In the genomic region with DNA sequence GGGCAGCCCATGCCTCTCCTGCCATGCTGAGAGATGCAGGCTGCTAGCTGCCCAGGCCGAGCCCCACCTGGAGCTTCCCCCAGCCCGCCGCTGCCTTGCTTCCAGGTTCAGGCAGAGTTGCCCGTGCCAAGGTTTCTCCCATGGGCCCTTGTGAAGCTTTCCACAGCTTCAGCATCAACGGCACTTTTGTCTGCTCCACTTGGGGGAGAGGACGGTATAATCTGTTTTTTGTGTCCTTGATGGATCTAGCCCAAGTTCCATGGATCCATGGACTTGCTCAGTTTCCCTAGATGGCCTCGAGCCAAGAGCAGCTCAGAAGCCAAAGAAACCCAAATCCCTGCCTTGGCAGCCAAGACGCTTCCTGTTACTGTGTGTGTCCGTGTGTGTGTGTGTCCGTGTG, we compare ENCODE assay signal across 14 mouse cellular contexts. TPM values are rescaled to one million over a fixed set of nuclear protein-coding genes. Genes with fewer than 3 reads are reported as not detected.
A peak's percentile ranks its signal among the peaks of the same experiment; 100 is the strongest.
DNase-seq lines count a peak whose midpoint lies in the region; ATAC-seq and TF ChIP-seq lines count a peak whose summit lies in the region.
"Had no signal": no experiment of that assay in that cellular context is flagged by ENCODE, and none has a peak within 500 bp of the region (broad histone marks: within the 10 kb centered on the region; RNA-seq: fewer than 3 reads in every experiment).

No protein-coding gene starts in this region.

- intact Hi-C loops in left cerebral cortex, postnatal 10 days (cut with DNase I): loop anchor here (5.0 to 10.0 kb wide), 2 partner anchors 34 to 342 kb away; partner anchors contain the start of gene Helz

- WGBS in forebrain, postnatal 0 days: 43% methylated on average over 10 of the region's 10 CpGs
- WGBS in forebrain, embryonic 15.5 days: 43% methylated on average over 10 of the region's 10 CpGs

- no peak for TF ChIP-seq CTCF in forebrain, postnatal 0 days (IDR thresholded peaks at IDR 0.05; ENCODE audit: low read depth)

- no peak overlapping the region for H3K4me3 ChIP-seq in forebrain, postnatal 0 days (ENCODE audit: low read depth, low read length)
- H3K4me3 ChIP-seq in forebrain, embryonic 15.5 days: no peak overlapping the region
- H3K4me3 ChIP-seq: layer of hippocampus, adult 2 months; myocyte had no signal

- no peaks in the 10 kb centered on the region for H3K4me1 ChIP-seq in forebrain, postnatal 0 days (ENCODE audit: insufficient read depth)
- H3K4me1 ChIP-seq in forebrain, embryonic 15.5 days: peaks cover 14% of the 10 kb centered on the region

- peak; percentile 32; the same call in 1 of the 2 replicates for ATAC-seq in forebrain, postnatal 0 days
- ATAC-seq in forebrain, embryonic 15.5 days (replicated peaks): no peak
- ATAC-seq in monocyte, adult 5-6 weeks (replicated peaks; ENCODE audit: insufficient number of reproducible peaks, low FRiP score, low TSS enrichment, poor library complexity, severe bottlenecking): no peak
- ATAC-seq: activated CD4-positive, CD25-positive, alpha-beta regulatory T cell, adult 4 months had no signal

- H3K27me3 ChIP-seq in forebrain, postnatal 0 days (ENCODE audit: insufficient read depth, low read length): no peaks in the 10 kb centered on the region
- H3K27me3 ChIP-seq in forebrain, embryonic 15.5 days: no peaks in the 10 kb centered on the region

- H3K4me2 ChIP-seq in forebrain, postnatal 0 days (ENCODE audit: low read depth): no peak overlapping the region
- no peak overlapping the region for H3K4me2 ChIP-seq in forebrain, embryonic 15.5 days (replicated peaks)

- H3K9me3 ChIP-seq in forebrain, postnatal 0 days (ENCODE audit: low read length): no peaks in the 10 kb centered on the region
- H3K9me3 ChIP-seq in forebrain, embryonic 15.5 days: no peaks in the 10 kb centered on the region

- no peak overlapping the region for H3K9ac ChIP-seq in forebrain, postnatal 0 days
- no peak overlapping the region for H3K9ac ChIP-seq in forebrain, embryonic 15.5 days (replicated peaks)

- H3K27ac ChIP-seq in forebrain, postnatal 0 days (ENCODE audit: low read depth, low read length): no peak overlapping the region
- H3K27ac ChIP-seq in forebrain, embryonic 15.5 days (replicated peaks): no peak overlapping the region
- H3K27ac ChIP-seq: layer of hippocampus, adult 2 months had no signal

- H3K36me3 ChIP-seq in forebrain, postnatal 0 days (ENCODE audit: insufficient read depth): no peaks in the 10 kb centered on the region
- no peaks in the 10 kb centered on the region for H3K36me3 ChIP-seq in forebrain, embryonic 15.5 days

- DNase-seq in forebrain, postnatal 0 days: peak; percentile 46
- peak; percentile 18 to 48 for DNase-seq in left cerebral cortex, postnatal 10 days (ENCODE audit: extremely low spot score in 1 of 2, low spot score in 2 of 2)
- no peak for DNase-seq in left cerebral cortex, adult 9 months (ENCODE audit: low spot score in 2 of 2)
- peak; percentile 14 for DNase-seq in brain, adult 2 months (ENCODE audit: low read depth, low spot score)
- DNase-seq in kidney, postnatal 36 days: peak; percentile 10 to 44
- no peak for DNase-seq in urinary bladder, postnatal 10 days (ENCODE audit: low spot score)
- DNase-seq: cerebellum, adult 11-12 months; lung, adult 18-20 months; thymus, postnatal 25 days had no signal

RNA-seq across cellular contexts. Expression of gene Psmd12, which starts 33.8 kb away (rescaled TPM):
- total RNA-seq in forebrain, postnatal 0 days (2014; rRNA removed): 54.5 and 59.1 TPM in 2 replicates
- polyA plus RNA-seq in forebrain, postnatal 0 days (2015; fragmentation: Nextera tagmentation; extraction: Ambion mirVana): 146 and 149 TPM in 2 replicates
- polyA plus RNA-seq in forebrain, embryonic 15.5 days (2015; fragmentation: Nextera tagmentation; extraction: Ambion mirVana): 149 TPM in 2 replicates
- 10 to 100 TPM; 78.1 to 82.1 TPM for total RNA-seq in left cerebral cortex, postnatal 10 days (2021)
- total RNA-seq in monocyte, adult 5-6 weeks (2017): 79.8 to 93.6 TPM (median 87.8 TPM) in 3 replicates

RNA-seq across cellular contexts. Expression of gene Helz, which starts 34.7 kb away (rescaled TPM):
- total RNA-seq in forebrain, postnatal 0 days (2014; rRNA removed): 10.6 and 13.6 TPM in 2 replicates
- polyA plus RNA-seq in forebrain, postnatal 0 days (2015; fragmentation: Nextera tagmentation; extraction: Ambion mirVana): 4.0 and 8.1 TPM in 2 replicates
- 18.7 and 19.4 TPM in 2 replicates for polyA plus RNA-seq in forebrain, embryonic 15.5 days (2015; fragmentation: Nextera tagmentation; extraction: Ambion mirVana)
- total RNA-seq in left cerebral cortex, postnatal 10 days (2021): 10 to 100 TPM; 34.8 to 34.9 TPM
- total RNA-seq in monocyte, adult 5-6 weeks (2017): 34.1 to 46.2 TPM (median 42.8 TPM) in 3 replicates

RNA-seq across cellular contexts. Expression of gene Pitpnc1, which starts 42.5 kb away (rescaled TPM):
- total RNA-seq in forebrain, postnatal 0 days (2014; rRNA removed): 40.2 and 49.1 TPM in 2 replicates
- polyA plus RNA-seq in forebrain, postnatal 0 days (2015; fragmentation: Nextera tagmentation; extraction: Ambion mirVana): 33.7 and 47.6 TPM in 2 replicates
- polyA plus RNA-seq in forebrain, embryonic 15.5 days (2015; fragmentation: Nextera tagmentation; extraction: Ambion mirVana): 43.4 and 46.7 TPM in 2 replicates
- total RNA-seq in left cerebral cortex, postnatal 10 days (2021): 10 to 100 TPM; 76.1 to 83.2 TPM
- 18.5 to 57.1 TPM (median 24.2 TPM) in 3 replicates for total RNA-seq in monocyte, adult 5-6 weeks (2017)

Comparison
In these comparisons a context has a peak if more than half of its experiments do, and no peak if none do; other contexts are left out.
1. DNase-seq: peak in forebrain, postnatal 0 days (single experiment), left cerebral cortex, postnatal 10 days (2 of 2), brain, adult 2 months (single experiment) and kidney, postnatal 36 days (2 of 2); none in left cerebral cortex, adult 9 months (0 of 2) and urinary bladder, postnatal 10 days (single experiment).